Mouse (Mus musculus): ENCODE results near the gene Msrb1.

- TF ChIP-seq CTCF (IDR thresholded peaks at IDR 0.05; ENCODE audit: control insufficient read depth, insufficient read depth, insufficient read length) (no peak), MYOG (IDR thresholded peaks at IDR 0.05; ENCODE audit: control insufficient read depth, extremely low read depth, insufficient read length) (no peak), USF1 (IDR thresholded peaks at IDR 0.05; ENCODE audit: low read depth) (no peak)
Measured at GRCm38 (mm10) chr17:24707801-24708425, 28.5 kb upstream of the Msrb1 start.

Measured in C2C12 (cell line).